Mouse (Mus musculus): ENCODE measurements around the gene Efna4.

GRCm38 (mm10) chr3:89333053-89333452, 4.8 kb downstream of the Efna4 start:
- TF ChIP-seq CTCF (IDR thresholded peaks at IDR 0.05; ENCODE audit: low read depth) (no peak), EP300 (optimal IDR thresholded peaks at IDR 0.05) (no peak)

All from stomach, postnatal 0 days (tissue).